Mouse (Mus musculus): Measurements from ENCODE around the gene Acvrl1.

Acvrl1 gene

GRCm38 (mm10) chr15:101191459-101192259 lies 63.3 kb downstream of the Acvrl1 start:
- no peak for DNase-seq (ENCODE audit: low read depth, low spot score)

DNA sequence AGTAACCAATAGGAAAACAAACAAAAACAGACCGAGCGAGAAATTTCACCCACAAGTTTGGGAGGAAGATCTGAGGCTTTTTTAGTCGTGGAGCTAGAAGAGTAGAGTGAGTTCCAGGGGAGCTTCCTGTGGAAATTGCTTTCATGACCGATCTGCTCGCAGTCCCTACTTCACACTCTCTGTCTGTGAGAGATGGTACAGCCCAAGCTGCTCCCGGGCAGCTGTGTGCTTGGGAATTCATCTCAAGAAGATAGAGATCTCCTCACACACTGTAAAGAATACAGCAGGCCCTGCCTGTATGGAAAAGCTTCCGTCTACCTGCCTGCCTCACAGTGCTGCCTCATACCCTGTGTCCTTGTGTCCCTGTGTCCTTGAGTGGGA lies 63.9 kb downstream of the Acvrl1 start:
- DNase-seq (ENCODE audit: low read depth, low spot score), result no peak

GRCm38 (mm10) chr15:101192651-101193050 lies 64.3 kb downstream of the Acvrl1 start:
- DNase-seq (ENCODE audit: low read depth, low spot score), result no peak

GRCm38 (mm10) chr15:101193971-101194370 lies 65.6 kb downstream of the Acvrl1 start:
- DNase-seq (ENCODE audit: low read depth, low spot score), result no peak

Data from ZHBTc4 (cell line).